Mouse (Mus musculus): ENCODE results near the gene Col4a3bp.

GRCm38 (mm10) chr13:96584201-96584600 is 41.8 kb downstream of the Col4a3bp start:
- TF ChIP-seq POLR2A (IDR thresholded peaks at IDR 0.05; ENCODE audit: borderline replicate concordance, extremely low read depth, insufficient read depth, insufficient read length, poor library complexity, severe bottlenecking) = no peak
- TF ChIP-seq CTCF (IDR thresholded peaks at IDR 0.05; ENCODE audit: borderline replicate concordance, extremely low read depth, insufficient read depth, insufficient read length) = no peak
